Mouse (Mus musculus) liver, embryonic 14.5 days (tissue): ENCODE results near the gene Litaf. TPM values are rescaled to one million over a fixed set of nuclear protein-coding genes. Genes with fewer than 3 reads are reported as not detected.
"Not testable (repeated sequence)": the region's sequence is repeated elsewhere in the genome, so short reads cannot be mapped to it uniquely, and the experiment has no call there.

Source experiments
- ATAC-seq: fragments of 200-750 bp; cut with Nextera tagmentation; 2 replicates; pipeline ENCODE4 v1.8.0; 2017; ENCODE audit warnings: moderate number of reproducible peaks, mild to moderate bottlenecking, moderate library complexity; ENCODE audit not compliant: insufficient read depth
- DNase-seq, 3 experiments: peaks; one replicate each; pipeline ENCODE4 v3.0.0-alpha.2; 2012 to 2013; ENCODE audit warnings: low read depth in 3 of 3, low spot score in 3 of 3
- H3K27ac ChIP-seq: fragments of 300-500 bp; sonication (generic); 2 replicates; pipeline ENCODE4 v1.5.1; 2014; ENCODE audit warnings: moderate library complexity, mild to moderate bottlenecking, control low read depth, inconsistent platforms
- H3K27me3 ChIP-seq: fragments of 300-500 bp; sonication (generic); 2 replicates; pipeline ENCODE4 v1.6.1; 2014; ENCODE audit warnings: mild to moderate bottlenecking, low read length, moderate library complexity; ENCODE audit not compliant: control insufficient read depth, insufficient read depth
- H3K36me3 ChIP-seq: fragments of 300-500 bp; sonication (generic); replicated peaks from 2 replicates; pipeline ENCODE4 v1.6.1; 2014; ENCODE audit warnings: low read depth; ENCODE audit not compliant: control insufficient read depth, insufficient read depth
- H3K4me1 ChIP-seq, 2 experiments: fragments of 200-500 bp in 1 of 2; fragments of 300-500 bp in 1 of 2; sonication (generic) in 1 of 2; replicated peaks; 2 replicates each; pipeline ENCODE4 v1.6.1; 2012 to 2014; ENCODE audit warnings: antibody characterized with exemption in 1 of 2, inconsistent platforms in 1 of 2, low read length in 1 of 2; ENCODE audit not compliant: control insufficient read depth in 2 of 2, insufficient read depth in 2 of 2
- H3K4me2 ChIP-seq: fragments of 300-500 bp; sonication (generic); 2 replicates; pipeline ENCODE4 v1.6.1; 2014; ENCODE audit warnings: low read depth, mild to moderate bottlenecking, control low read depth, moderate library complexity
- H3K4me3 ChIP-seq, 2 experiments: fragments of 200-500 bp in 1 of 2; fragments of 300-500 bp in 1 of 2; sonication (generic) in 1 of 2; 2 replicates each; pipeline ENCODE4 v1.5.1; 2012 to 2014; ENCODE audit warnings: low read depth in 2 of 2, low read length in 2 of 2, mild to moderate bottlenecking in 2 of 2, control low read depth in 1 of 2, inconsistent platforms in 1 of 2, moderate library complexity in 1 of 2; ENCODE audit not compliant: insufficient read depth in 1 of 2
- H3K9ac ChIP-seq: fragments of 300-500 bp; sonication (generic); replicated peaks from 2 replicates; pipeline ENCODE4 v1.6.1; 2014; ENCODE audit warnings: mild to moderate bottlenecking, control low read depth, moderate library complexity
- H3K9me3 ChIP-seq: fragments of 300-500 bp; sonication (generic); 2 replicates; pipeline ENCODE4 v1.6.1; 2016; ENCODE audit warnings: low read length, mixed read lengths; ENCODE audit not compliant: control insufficient read depth
- CTCF ChIP-seq: IDR thresholded peaks from 2 replicates; pipeline ENCODE4 v1.5.1; 2016; ENCODE audit warnings: antibody characterized with exemption, low read depth, control low read depth
- EP300 ChIP-seq: IDR thresholded peaks from 2 replicates; pipeline ENCODE4 v1.6.1; 2016; ENCODE audit warnings: antibody characterized with exemption, low read depth
- WGBS: fragments of 180-500 bp; shearing (Covaris S2); extraction: QIAGEN DNeasy Blood & Tissue Kit; methylation state at CpG from one replicate; pipeline ENCODE4 v1.1.7; 2014; ENCODE audit not compliant: insufficient replicate concordance; 5-methylcytosine and 5-hydroxymethylcytosine counted together
- polyA plus RNA-seq, 2 experiments: library from polyadenylated mRNA; depleted of rRNA in 1 of 2; stranded (reverse) in 1 of 2; unstranded in 1 of 2; fragments of >200 nt; fragmentation: Nextera tagmentation in 1 of 2; extraction: Ambion mirVana in 1 of 2; gene quantifications; 2 replicates each; pipeline versions ENCODE4 v1.2.1 to v1.2.3; 2012 to 2014

The Litaf gene
- polyA plus RNA-seq, 2 experiments, result 12.1 to 27.3 TPM

GRCm38 (mm10) chr16:10960916-10961315 is 105.0 kb downstream of the Litaf start:
- no peak for DNase-seq
- Histone ChIP-seq H3K4me3 (no peak overlapping the region), H3K27me3 (no peaks in the 10 kb centered on the region), H3K9ac (no peak overlapping the region), H3K36me3 (no peaks in the 10 kb centered on the region), H3K9me3 (no peaks in the 10 kb centered on the region), H3K4me2 (no peak overlapping the region), H3K27ac (no peak overlapping the region), H3K4me1 (0 out of 4 replicates have a peak, but pooled peaks cover 0 to 1% of the 10 kb centered on the region in 2 experiments)
- TF ChIP-seq EP300, result no peak
- no peak for TF ChIP-seq CTCF
- no peak for ATAC-seq
- WGBS, result 74% methylated on average over 10 of the region's 10 CpGs

GRCm38 (mm10) chr16:10958763-10959440 is 107.1 kb downstream of the Litaf start:
- H3K9ac ChIP-seq, result no peak overlapping the region
- no peak overlapping the region for H3K27ac ChIP-seq
- DNase-seq (no peak), ATAC-seq (no peak)
- 0 out of 4 replicates have a peak, but pooled peaks cover 0 to 1% of the 10 kb centered on the region in 2 experiments for H3K4me1 ChIP-seq
- H3K9me3 ChIP-seq, result no peaks in the 10 kb centered on the region
- no peaks in the 10 kb centered on the region for H3K27me3 ChIP-seq
- H3K36me3 ChIP-seq, result no peaks in the 10 kb centered on the region
- TF ChIP-seq CTCF, result no peak
- no peak for TF ChIP-seq EP300
- H3K4me3 ChIP-seq, result no peak overlapping the region
- no peak overlapping the region for H3K4me2 ChIP-seq
- WGBS, result 77% methylated on average over 7 of the region's 7 CpGs

GRCm38 (mm10) chr16:10958307-10958706 is 107.7 kb downstream of the Litaf start:
- H3K9ac ChIP-seq, H3K4me3 ChIP-seq, H3K9me3 ChIP-seq, H3K36me3 ChIP-seq, H3K27ac ChIP-seq, H3K4me2 ChIP-seq, DNase-seq, H3K27me3 ChIP-seq, H3K4me1 ChIP-seq, ATAC-seq: not testable (repeated sequence)
- 64% methylated on average over 12 of the region's 12 CpGs for WGBS

GRCm38 (mm10) chr16:10957794-10958193 is 108.2 kb downstream of the Litaf start:
- Histone ChIP-seq H3K4me2 (no peak overlapping the region), H3K4me1 (0 out of 4 replicates have a peak, but pooled peaks cover 0 to 1% of the 10 kb centered on the region in 2 experiments), H3K27me3 (no peaks in the 10 kb centered on the region), H3K27ac (no peak overlapping the region), H3K36me3 (no peaks in the 10 kb centered on the region), H3K9me3 (no peaks in the 10 kb centered on the region), H3K4me3 (no peak overlapping the region), H3K9ac (no peak overlapping the region)
- ATAC-seq (no peak), DNase-seq (no peak)
- WGBS, result 62% methylated on average over 3 of the region's 3 CpGs
- TF ChIP-seq CTCF, result no peak
- TF ChIP-seq EP300, result no peak

- 66% methylated on average over 8 of the region's 8 CpGs for WGBS
- DNase-seq (no peak), ATAC-seq (no peak)
- Histone ChIP-seq H3K27ac (no peak overlapping the region), H3K9ac (no peak overlapping the region), H3K36me3 (no peaks in the 10 kb centered on the region), H3K4me3 (no peak overlapping the region), H3K4me1 (0 out of 4 replicates have a peak, but pooled peaks cover 0 to 1% of the 10 kb centered on the region in 2 experiments), H3K27me3 (no peaks in the 10 kb centered on the region), H3K4me2 (no peak overlapping the region), H3K9me3 (no peaks in the 10 kb centered on the region)
- no peak for TF ChIP-seq CTCF
- TF ChIP-seq EP300, result no peak
Observed at GRCm38 (mm10) chr16:10956938-10957685, 108.8 kb downstream of the Litaf start.
